Mouse (Mus musculus): ENCODE results near the gene Zbtb39.

- peak; percentile 48; the same call in 1 of the 2 replicates for TF ChIP-seq USF1 (IDR thresholded peaks at IDR 0.05; ENCODE audit: low read depth, low read length)
- peak; percentile 29 to 81 (median 32) for TF ChIP-seq CTCF (IDR thresholded peaks at IDR 0.05 in 2 of 3, conservative IDR thresholded peaks at IDR 0.05 in 1 of 3; ENCODE audit: control insufficient read depth in 1 of 3, insufficient read depth in 1 of 3, low read depth in 2 of 3, low read length in 3 of 3, poor library complexity in 1 of 3, severe bottlenecking in 1 of 3)
- TF ChIP-seq MEF2A (IDR thresholded peaks at IDR 0.05; ENCODE audit: extremely low read depth, insufficient replicate concordance, low read depth, low read length, poor library complexity, severe bottlenecking) = no peak
- no peak for TF ChIP-seq TAL1 (IDR thresholded peaks at IDR 0.05; ENCODE audit: low read length)
- no peak for TF ChIP-seq POLR2A (IDR thresholded peaks at IDR 0.05; ENCODE audit: control insufficient read depth in 1 of 2, insufficient read depth in 1 of 2, low read depth in 1 of 2, low read length in 2 of 2, poor library complexity in 1 of 2)
- peak; percentile 82 for TF ChIP-seq MXI1 (IDR thresholded peaks at IDR 0.05; ENCODE audit: low read depth, low read length)
- TF ChIP-seq ELF1 (IDR thresholded peaks at IDR 0.05; ENCODE audit: low read depth, low read length) = 0 out of 2 replicates have a peak, but pooled peaks have one; percentile 4
- no peak for TF ChIP-seq NELFE (IDR thresholded peaks at IDR 0.05; ENCODE audit: low read depth, low read length)
Measured at GRCm38 (mm10) chr10:127734434-127734833, 4.9 kb upstream of the Zbtb39 start.
